Mouse (Mus musculus): ENCODE data around the gene Cyp4a32. TPM values are rescaled to one million over a fixed set of nuclear protein-coding genes. Genes with fewer than 3 reads are reported as not detected.
"Not testable (repeated sequence)": the region's sequence is repeated elsewhere in the genome, so short reads cannot be mapped to it uniquely, and the experiment has no call there.

The Cyp4a32 gene
- polyA plus RNA-seq (2015; fragmentation: Nextera tagmentation; extraction: Ambion mirVana): 16.1 and 18.5 TPM in 2 replicates

- 80% methylated on average over 8 of the region's 8 CpGs for WGBS (ENCODE audit: insufficient replicate concordance)
- DNase-seq; H3K4me3 ChIP-seq (ENCODE audit: low read depth, low read length); H3K36me3 ChIP-seq (replicated peaks; ENCODE audit: insufficient read depth, low read length); H3K27me3 ChIP-seq (ENCODE audit: insufficient read depth, low read length); H3K4me1 ChIP-seq (ENCODE audit: insufficient read depth); H3K27ac ChIP-seq (ENCODE audit: low read depth); H3K9me3 ChIP-seq (ENCODE audit: low read length); H3K9ac ChIP-seq (replicated peaks): not testable (repeated sequence)
- peak within 1 kb of the TSS; percentile 22; the same call in 1 of the 2 replicates for H3K4me2 ChIP-seq (ENCODE audit: low read depth, low read length)
- ATAC-seq: peak; percentile 39
Observed at GRCm38 (mm10) chr4:115600611-115601010, at the start of gene Cyp4a32. Gene Cyp4a32, plus strand, starts transcription at chr4:115600969.

GRCm38 (mm10) chr4:115552726-115553125 lies 48.0 kb upstream of the Cyp4a32 start:
- no peak overlapping the region for H3K4me2 ChIP-seq (ENCODE audit: low read depth, low read length)
- no peaks in the 10 kb centered on the region for H3K9me3 ChIP-seq (ENCODE audit: low read length)
- H3K4me3 ChIP-seq (ENCODE audit: low read depth, low read length): no peak overlapping the region
- H3K27me3 ChIP-seq (ENCODE audit: insufficient read depth, low read length): no peaks in the 10 kb centered on the region
- no peak overlapping the region for H3K9ac ChIP-seq (replicated peaks)
- no peaks in the 10 kb centered on the region for H3K36me3 ChIP-seq (replicated peaks; ENCODE audit: insufficient read depth, low read length)
- TF ChIP-seq CTCF (IDR thresholded peaks at IDR 0.05; ENCODE audit: low read depth): no peak
- no peak for TF ChIP-seq EP300 (IDR thresholded peaks at IDR 0.05; ENCODE audit: low read depth)
- no peak overlapping the region for H3K27ac ChIP-seq (ENCODE audit: low read depth)
- no peaks in the 10 kb centered on the region for H3K4me1 ChIP-seq (ENCODE audit: insufficient read depth)
- no peak for DNase-seq
- no peak for ATAC-seq
- WGBS (ENCODE audit: insufficient replicate concordance): 70% methylated on average over 3 of the region's 3 CpGs

GRCm38 (mm10) chr4:115555513-115555912 lies 45.3 kb upstream of the Cyp4a32 start:
- peak overlapping the region; percentile 78 for H3K27ac ChIP-seq (ENCODE audit: low read depth)
- no peaks in the 10 kb centered on the region for H3K4me1 ChIP-seq (ENCODE audit: insufficient read depth)
- no peak overlapping the region for H3K4me3 ChIP-seq (ENCODE audit: low read depth, low read length)
- TF ChIP-seq EP300 (IDR thresholded peaks at IDR 0.05; ENCODE audit: low read depth): peak; percentile 89
- TF ChIP-seq CTCF (IDR thresholded peaks at IDR 0.05; ENCODE audit: low read depth): no peak
- no peaks in the 10 kb centered on the region for H3K36me3 ChIP-seq (replicated peaks; ENCODE audit: insufficient read depth, low read length)
- no peak overlapping the region for H3K9ac ChIP-seq (replicated peaks)
- no peak overlapping the region for H3K4me2 ChIP-seq (ENCODE audit: low read depth, low read length)
- H3K27me3 ChIP-seq (ENCODE audit: insufficient read depth, low read length): no peaks in the 10 kb centered on the region
- no peak for DNase-seq
- no peaks in the 10 kb centered on the region for H3K9me3 ChIP-seq (ENCODE audit: low read length)
- ATAC-seq: peak; percentile 95
- 40% methylated on average over 2 of the region's 2 CpGs for WGBS (ENCODE audit: insufficient replicate concordance)

GRCm38 (mm10) chr4:115557861-115558561 lies 42.8 kb upstream of the Cyp4a32 start:
- no peak overlapping the region for H3K9ac ChIP-seq (replicated peaks)
- no peaks in the 10 kb centered on the region for H3K27me3 ChIP-seq (ENCODE audit: insufficient read depth, low read length)
- H3K36me3 ChIP-seq (replicated peaks; ENCODE audit: insufficient read depth, low read length): no peaks in the 10 kb centered on the region
- no peak overlapping the region for H3K27ac ChIP-seq (ENCODE audit: low read depth)
- no peaks in the 10 kb centered on the region for H3K9me3 ChIP-seq (ENCODE audit: low read length)
- H3K4me1 ChIP-seq (ENCODE audit: insufficient read depth): no peaks in the 10 kb centered on the region
- DNase-seq (no peak), ATAC-seq (no peak)
- no peak overlapping the region for H3K4me3 ChIP-seq (ENCODE audit: low read depth, low read length)
- no peak overlapping the region for H3K4me2 ChIP-seq (ENCODE audit: low read depth, low read length)
- WGBS (ENCODE audit: insufficient replicate concordance): 68% methylated on average over 4 of the region's 4 CpGs
- TF ChIP-seq EP300 (IDR thresholded peaks at IDR 0.05; ENCODE audit: low read depth) (no peak), CTCF (IDR thresholded peaks at IDR 0.05; ENCODE audit: low read depth) (no peak)

- H3K36me3 ChIP-seq (replicated peaks; ENCODE audit: insufficient read depth, low read length); H3K9me3 ChIP-seq (ENCODE audit: low read length); DNase-seq; H3K4me3 ChIP-seq (ENCODE audit: low read depth, low read length); H3K9ac ChIP-seq (replicated peaks); H3K27me3 ChIP-seq (ENCODE audit: insufficient read depth, low read length); H3K4me1 ChIP-seq (ENCODE audit: insufficient read depth); H3K4me2 ChIP-seq (ENCODE audit: low read depth, low read length); H3K27ac ChIP-seq (ENCODE audit: low read depth); ATAC-seq: not testable (repeated sequence)
- WGBS (ENCODE audit: insufficient replicate concordance): 68% methylated on average over 5 of the region's 5 CpGs
Observed at GRCm38 (mm10) chr4:115561236-115561635, 39.5 kb upstream of the Cyp4a32 start.

- peak within 1 kb of the TSS; percentile 38; the same call in 1 of the 2 replicates for H3K4me2 ChIP-seq (ENCODE audit: low read depth, low read length)
- H3K4me3 ChIP-seq (ENCODE audit: low read depth, low read length): no peak within 1 kb of the TSS
- ATAC-seq: peak; percentile 59; the same call in 1 of the 2 replicates
- 60% methylated on average over 3 of the region's 3 CpGs for WGBS (ENCODE audit: insufficient replicate concordance)
- no peaks in the 10 kb centered on the region for H3K27me3 ChIP-seq (ENCODE audit: insufficient read depth, low read length)
- H3K9ac ChIP-seq (replicated peaks): 0 out of 2 replicates have a peak within 1 kb of the TSS, but pooled peaks have one; percentile 32
- DNase-seq: no peak
- TF ChIP-seq EP300 (IDR thresholded peaks at IDR 0.05; ENCODE audit: low read depth): no peak
- no peak for TF ChIP-seq CTCF (IDR thresholded peaks at IDR 0.05; ENCODE audit: low read depth)
- no peaks in the 10 kb centered on the region for H3K36me3 ChIP-seq (replicated peaks; ENCODE audit: insufficient read depth, low read length)
- H3K27ac ChIP-seq (ENCODE audit: low read depth): peak within 1 kb of the TSS; percentile 77
- no peaks in the 10 kb centered on the region for H3K9me3 ChIP-seq (ENCODE audit: low read length)
- H3K4me1 ChIP-seq (ENCODE audit: insufficient read depth): no peaks in the 10 kb centered on the region
Observed at GRCm38 (mm10) chr4:115563401-115563800, 37.4 kb upstream of the Cyp4a32 start, which contains the start of gene Cyp4a31. Gene Cyp4a31, plus strand, starts transcription at chr4:115563649.
